Mouse (Mus musculus) midbrain, postnatal 0 days (tissue): Measurements from ENCODE around the gene Snph. TPM values are rescaled to one million over a fixed set of nuclear protein-coding genes. Genes with fewer than 3 reads are reported as not detected.

ENCODE experiments used
- ATAC-seq: fragments of 200-750 bp; cut with Nextera tagmentation; 2 replicates; pipeline ENCODE4 v1.8.0; 2017; ENCODE audit warnings: moderate number of reproducible peaks, mild to moderate bottlenecking, moderate TSS enrichment, moderate library complexity; ENCODE audit not compliant: low FRiP score
- DNase-seq: peaks from one replicate; pipeline ENCODE4 v3.0.0-alpha.2; 2015; ENCODE audit warnings: low spot score
- H3K27ac ChIP-seq: fragments of 300-500 bp; sonication (generic); 2 replicates; pipeline ENCODE4 v1.5.1; 2014; ENCODE audit warnings: low read depth, mild to moderate bottlenecking, low read length, mixed read lengths
- H3K27me3 ChIP-seq: fragments of 300-500 bp; sonication (generic); 2 replicates; pipeline ENCODE4 v1.6.1; 2014; ENCODE audit warnings: low read length, control low read depth, mixed read lengths; ENCODE audit not compliant: insufficient read depth
- H3K36me3 ChIP-seq: fragments of 300-500 bp; sonication (generic); 2 replicates; pipeline ENCODE4 v1.6.1; 2014; ENCODE audit warnings: low read length, control low read depth, mixed read lengths; ENCODE audit not compliant: insufficient read depth
- H3K4me1 ChIP-seq: fragments of 300-500 bp; sonication (generic); 2 replicates; pipeline ENCODE4 v1.6.1; 2014; ENCODE audit warnings: mild to moderate bottlenecking, control low read depth, antibody characterized with exemption, low read length, mixed read lengths; ENCODE audit not compliant: insufficient read depth
- H3K4me2 ChIP-seq: fragments of 300-500 bp; sonication (generic); 2 replicates; pipeline ENCODE4 v1.6.1; 2014; ENCODE audit warnings: low read depth, mild to moderate bottlenecking, low read length, mixed read lengths; ENCODE audit not compliant: poor library complexity, severe bottlenecking
- H3K4me3 ChIP-seq: fragments of 300-500 bp; sonication (generic); 2 replicates; pipeline ENCODE4 v1.5.1; 2014; ENCODE audit warnings: low read depth, mild to moderate bottlenecking, low read length, moderate library complexity
- H3K9ac ChIP-seq: fragments of 300-500 bp; sonication (generic); replicated peaks from 2 replicates; pipeline ENCODE4 v1.6.1; 2014; ENCODE audit warnings: mild to moderate bottlenecking, low read length, moderate library complexity, mixed read lengths; ENCODE audit not compliant: poor library complexity, severe bottlenecking
- H3K9me3 ChIP-seq: fragments of 300-500 bp; sonication (generic); 2 replicates; pipeline ENCODE4 v1.6.1; 2016; ENCODE audit warnings: low read length, control low read depth
- CTCF ChIP-seq: IDR thresholded peaks from 2 replicates; pipeline ENCODE4 v1.5.1; 2016; ENCODE audit warnings: antibody characterized with exemption, mild to moderate bottlenecking
- WGBS: fragments of 180-500 bp; shearing (Covaris S2); extraction: QIAGEN DNeasy Blood & Tissue Kit; methylation state at CpG from one replicate; pipeline ENCODE4 v1.1.7; 2014; 5-methylcytosine and 5-hydroxymethylcytosine counted together
- polyA plus RNA-seq: library from polyadenylated mRNA; unstranded; fragments of >200 nt; fragmentation: Nextera tagmentation; extraction: Ambion mirVana; gene quantifications from 2 replicates; pipeline ENCODE4 v1.2.1, GENCODE M21; 2015
- total RNA-seq: library from RNA; depleted of rRNA; stranded (reverse); fragments of >200 nt; gene quantifications from 2 replicates; pipeline ENCODE4 v1.2.3, GENCODE M21; 2014

The Snph gene
- total and polyA plus RNA-seq, 2 experiments from 2014 or later, result 23.4 to 66.1 TPM

GRCm38 (mm10) chr2:151609974-151610373, 22.4 kb downstream of the Snph start:
- no peak overlapping the region for H3K4me3 ChIP-seq
- H3K27me3 ChIP-seq, result no peaks in the 10 kb centered on the region
- TF ChIP-seq CTCF, result no peak
- DNase-seq (peak; percentile 54), ATAC-seq (peak; percentile 22; the same call in 1 of the 2 replicates)
- H3K9me3 ChIP-seq, result no peaks in the 10 kb centered on the region
- WGBS, result 27% methylated on average over 3 of the region's 3 CpGs
- no peak overlapping the region for H3K4me2 ChIP-seq
- H3K36me3 ChIP-seq, result no peaks in the 10 kb centered on the region
- no peak overlapping the region for H3K27ac ChIP-seq
- H3K4me1 ChIP-seq, result 0 out of 2 replicates have a peak, but pooled peaks cover 5% of the 10 kb centered on the region
- no peak overlapping the region for H3K9ac ChIP-seq

- Histone ChIP-seq H3K4me3 (no peak overlapping the region), H3K27me3 (no peaks in the 10 kb centered on the region), H3K9me3 (no peaks in the 10 kb centered on the region), H3K9ac (no peak overlapping the region), H3K36me3 (no peaks in the 10 kb centered on the region), H3K27ac (no peak overlapping the region), H3K4me2 (no peak overlapping the region), H3K4me1 (0 out of 2 replicates have a peak, but pooled peaks cover 8% of the 10 kb centered on the region)
- 60% methylated on average over 1 of the region's 1 CpGs for WGBS
- no peak for TF ChIP-seq CTCF
- ATAC-seq (no peak), DNase-seq (no peak)
Measured at GRCm38 (mm10) chr2:151608435-151608834, 24.0 kb downstream of the Snph start.

- Histone ChIP-seq H3K4me3 (no peak overlapping the region), H3K4me2 (no peak overlapping the region), H3K9me3 (no peaks in the 10 kb centered on the region), H3K27ac (peak overlapping the region; percentile 59; the same call in 1 of the 2 replicates), H3K27me3 (no peaks in the 10 kb centered on the region), H3K9ac (no peak overlapping the region), H3K36me3 (no peaks in the 10 kb centered on the region), H3K4me1 (0 out of 2 replicates have a peak, but pooled peaks cover 14% of the 10 kb centered on the region)
- ATAC-seq (peak; percentile 74), DNase-seq (peak; percentile 87)
- no peak for TF ChIP-seq CTCF
- 43% methylated on average over 11 of the region's 11 CpGs for WGBS
Measured at GRCm38 (mm10) chr2:151605437-151605987, 26.9 kb downstream of the Snph start.

DNA sequence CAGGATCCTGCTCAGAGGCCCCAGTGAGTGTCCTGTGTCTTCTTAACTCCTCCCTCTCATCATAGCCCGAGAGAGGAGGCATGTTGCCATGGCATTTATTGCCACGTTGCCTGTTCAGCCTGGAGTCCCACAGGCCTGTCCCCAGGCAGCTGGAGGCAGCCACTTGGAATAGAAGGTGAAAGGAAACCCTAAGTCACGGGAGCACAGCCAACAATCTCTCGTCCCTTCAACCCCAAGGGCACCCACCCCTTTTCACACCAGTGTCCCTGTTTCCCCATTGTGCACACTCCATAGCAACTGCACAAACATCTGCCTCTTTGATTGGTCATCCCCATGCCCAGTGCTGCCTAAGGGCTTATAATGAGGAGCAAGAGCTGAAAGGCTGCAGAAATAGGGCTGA, 28.8 kb downstream of the Snph start:
- 0 out of 2 replicates have a peak, but pooled peaks cover 14% of the 10 kb centered on the region for H3K4me1 ChIP-seq
- H3K36me3 ChIP-seq, result peaks cover 14% of the 10 kb centered on the region; the same call in 1 of the 2 replicates
- no peaks in the 10 kb centered on the region for H3K27me3 ChIP-seq
- H3K27ac ChIP-seq, result peak overlapping the region; percentile 7; the same call in 1 of the 2 replicates
- ATAC-seq (peak; percentile 73), DNase-seq (peak; percentile 91)
- TF ChIP-seq CTCF, result no peak
- H3K4me3 ChIP-seq, result no peak overlapping the region
- H3K9me3 ChIP-seq, result no peaks in the 10 kb centered on the region
- H3K4me2 ChIP-seq, result no peak overlapping the region
- 6% methylated on average over 4 of the region's 4 CpGs for WGBS
- no peak overlapping the region for H3K9ac ChIP-seq

DNA sequence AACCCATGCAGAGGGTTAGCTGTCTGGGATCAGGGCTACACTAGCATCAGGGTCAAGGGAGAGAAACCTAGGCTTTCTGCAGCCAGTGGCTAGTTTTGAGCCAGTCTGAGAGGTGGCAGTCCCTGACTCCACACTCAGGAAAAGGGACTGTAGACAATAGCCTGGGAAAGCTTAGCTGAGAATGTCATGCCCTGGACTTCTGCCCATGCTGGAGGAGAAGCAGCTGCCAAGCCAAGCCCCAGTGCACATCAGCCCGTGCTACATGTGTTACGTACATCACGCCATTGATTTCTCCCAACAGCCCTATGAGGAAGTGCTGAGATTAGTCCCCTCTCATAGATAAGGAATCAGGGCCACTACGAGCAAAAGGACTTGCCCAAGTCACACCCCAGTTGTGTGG, 30.3 kb downstream of the Snph start:
- H3K4me3 ChIP-seq, result no peak overlapping the region
- H3K36me3 ChIP-seq, result peaks cover 23% of the 10 kb centered on the region
- no peak for ATAC-seq
- TF ChIP-seq CTCF, result no peak
- no peak overlapping the region for H3K9ac ChIP-seq
- H3K4me1 ChIP-seq, result 0 out of 2 replicates have a peak, but pooled peaks cover 14% of the 10 kb centered on the region
- H3K4me2 ChIP-seq, result no peak overlapping the region
- no peaks in the 10 kb centered on the region for H3K9me3 ChIP-seq
- WGBS, result 67% methylated on average over 4 of the region's 4 CpGs
- H3K27me3 ChIP-seq, result no peaks in the 10 kb centered on the region
- peak; percentile 40 for DNase-seq
- H3K27ac ChIP-seq, result no peak overlapping the region

DNA sequence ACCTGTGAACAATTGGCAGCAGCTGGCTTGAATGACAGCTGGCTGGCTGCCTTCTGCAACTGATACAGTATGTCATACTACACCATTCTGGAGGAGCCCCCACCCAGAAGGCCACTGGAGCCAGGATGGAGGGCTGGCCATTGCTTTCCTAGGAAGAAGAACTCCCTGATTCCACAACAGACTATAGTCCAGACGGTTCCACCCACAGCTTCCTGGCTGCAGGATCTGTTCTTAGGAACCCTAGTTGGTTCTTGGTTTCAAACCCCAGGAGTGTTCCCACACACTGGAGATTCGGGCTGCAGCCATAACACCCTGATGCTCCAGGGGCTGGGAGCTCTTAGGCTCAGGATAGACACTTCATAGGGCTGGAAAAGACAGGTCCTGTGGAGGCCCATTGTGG, 34.3 kb downstream of the Snph start:
- Histone ChIP-seq H3K9ac (no peak overlapping the region), H3K27me3 (no peaks in the 10 kb centered on the region), H3K4me3 (no peak overlapping the region), H3K4me2 (no peak overlapping the region), H3K36me3 (peaks cover 61% of the 10 kb centered on the region), H3K4me1 (0 out of 2 replicates have a peak, but pooled peaks cover 2% of the 10 kb centered on the region), H3K27ac (no peak overlapping the region), H3K9me3 (no peaks in the 10 kb centered on the region)
- no peak for TF ChIP-seq CTCF
- no peak for ATAC-seq
- 78% methylated on average over 2 of the region's 2 CpGs for WGBS
- no peak for DNase-seq
